Mouse (Mus musculus): ENCODE results near the gene Nkiras1.
"Not testable (repeated sequence)": the region's sequence is repeated elsewhere in the genome, so short reads cannot be mapped to it uniquely, and the experiment has no call there.

DNA sequence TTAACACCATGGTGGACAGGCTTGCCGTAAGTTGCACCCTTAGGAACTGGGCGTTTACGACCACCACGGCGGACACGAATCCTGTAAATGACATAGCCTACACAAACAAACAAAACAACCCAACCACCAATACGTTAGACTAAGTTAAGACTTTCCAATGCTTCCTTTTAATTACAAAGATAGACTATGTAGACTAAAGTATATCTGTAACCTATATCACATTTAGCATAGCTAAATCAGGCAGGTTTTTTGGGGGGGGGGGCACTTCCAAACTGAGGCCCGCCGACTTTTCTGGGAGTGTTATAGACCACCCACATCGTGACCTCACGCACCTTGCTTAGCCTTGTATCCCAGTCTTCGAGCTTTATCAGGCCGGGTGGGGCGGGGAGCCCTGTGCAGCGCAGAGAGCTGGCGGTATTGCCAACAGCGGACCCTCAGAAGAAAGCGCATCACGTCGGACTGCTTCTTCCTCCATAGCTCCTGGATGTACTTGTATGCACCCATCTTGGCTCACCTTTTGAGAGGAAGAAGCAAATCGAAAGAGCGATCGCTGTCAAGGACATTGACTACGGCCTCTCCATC lies 898 bp upstream of the Nkiras1 start:
- not testable (repeated sequence) for TF ChIP-seq CTCF, EP300 (IDR thresholded peaks at IDR 0.05; ENCODE audit: low read depth)

Data from heart, postnatal 0 days (tissue).